Mouse (Mus musculus): ENCODE measurements at regions not wholly inside any gene's neighbourhood (a gene's known extent, or its start where the extent isn't known, plus 50 kb on each side); places are given as distances from the start of the nearest gene placed in this dataset.

GRCm38 (mm10) chr4:95151678-95152077 lies 99.7 kb upstream of the Jun start:
- TF ChIP-seq CTCF (IDR thresholded peaks at IDR 0.05; ENCODE audit: extremely low read depth, insufficient read length, insufficient replicate concordance, low read depth, low read length): no peak
- no peak for TF ChIP-seq POLR2A (IDR thresholded peaks at IDR 0.05; ENCODE audit: low read depth, low read length)
